Mouse (Mus musculus): ENCODE measurements around the gene Vezf1. TPM values are rescaled to one million over a fixed set of nuclear protein-coding genes. Genes with fewer than 3 reads are reported as not detected.
A peak's percentile ranks its signal among the peaks of the same experiment; 100 is the strongest.

The Vezf1 gene
- polyA plus RNA-seq, 2 experiments from 2014 or later = 23.6 to 25.6 TPM

GRCm38 (mm10) chr11:88054589-88054988 lies 13.5 kb upstream of the Vezf1 start:
- ATAC-seq = peak; percentile 41

- no peak for ATAC-seq
Observed at GRCm38 (mm10) chr11:88055777-88056176, 12.3 kb upstream of the Vezf1 start.

- no peak for ATAC-seq
Observed at GRCm38 (mm10) chr11:88057788-88058187, 10.3 kb upstream of the Vezf1 start.

- ATAC-seq = peak; percentile 94
Observed at GRCm38 (mm10) chr11:88059141-88059540, 8.9 kb upstream of the Vezf1 start.

GRCm38 (mm10) chr11:88061892-88062625 lies 6.0 kb upstream of the Vezf1 start:
- ATAC-seq = no peak

GRCm38 (mm10) chr11:88065732-88066131 lies 2.3 kb upstream of the Vezf1 start:
- ATAC-seq = no peak

GRCm38 (mm10) chr11:88067191-88067585 lies 891 bp upstream of the Vezf1 start:
- no peak for ATAC-seq

- ATAC-seq = peak; percentile 39
Observed at GRCm38 (mm10) chr11:88068411-88069245, 549 bp downstream of the Vezf1 start.

GRCm38 (mm10) chr11:88069246-88069570 lies 1.1 kb downstream of the Vezf1 start:
- ATAC-seq = no peak

- no peak for ATAC-seq
Observed at GRCm38 (mm10) chr11:88070392-88070791, 2.3 kb downstream of the Vezf1 start.

- no peak for ATAC-seq
Observed at GRCm38 (mm10) chr11:88071113-88071512, 3.0 kb downstream of the Vezf1 start.

- ATAC-seq = peak; percentile 26
Observed at GRCm38 (mm10) chr11:88073343-88073875, 5.3 kb downstream of the Vezf1 start.

- no peak for ATAC-seq
Observed at GRCm38 (mm10) chr11:88075701-88076100, 7.6 kb downstream of the Vezf1 start.

- ATAC-seq = no peak
Observed at GRCm38 (mm10) chr11:88076394-88076793, 8.3 kb downstream of the Vezf1 start.

GRCm38 (mm10) chr11:88083699-88084098 lies 15.6 kb downstream of the Vezf1 start:
- no peak for ATAC-seq

- ATAC-seq = peak; percentile 93
Observed at GRCm38 (mm10) chr11:88086737-88087627, 18.9 kb downstream of the Vezf1 start.

- no peak for ATAC-seq
Observed at GRCm38 (mm10) chr11:88089150-88089549, 21.1 kb downstream of the Vezf1 start.

- ATAC-seq = no peak
Observed at GRCm38 (mm10) chr11:88090293-88090692, 22.2 kb downstream of the Vezf1 start.

- ATAC-seq = peak; percentile 70
Observed at GRCm38 (mm10) chr11:88091949-88092348, 23.9 kb downstream of the Vezf1 start.

GRCm38 (mm10) chr11:88097173-88097572 lies 29.1 kb downstream of the Vezf1 start:
- ATAC-seq = no peak

- no peak for ATAC-seq
Observed at GRCm38 (mm10) chr11:88098021-88098729, 30.1 kb downstream of the Vezf1 start, which contains the start of gene Cuedc1. Cuedc1 (plus strand) TSS chr11:88098058.
